Mouse (Mus musculus): ENCODE results near the gene Pzp. TPM values are rescaled to one million over a fixed set of nuclear protein-coding genes. Genes with fewer than 3 reads are reported as not detected.

Gene Pzp
- 0.04 and 0.05 TPM in 2 replicates for polyA plus RNA-seq (2012; rRNA removed)

- Histone ChIP-seq H3K4me3 (ENCODE audit: extremely low read depth, insufficient read depth, insufficient read length) (no peak within 1 kb of the TSS), H3K36me3 (ENCODE audit: control insufficient read depth, insufficient read depth, low read length) (no peaks in the 10 kb centered on the region), H3K4me1 (ENCODE audit: control insufficient read depth, insufficient read depth, insufficient read length) (no peaks in the 10 kb centered on the region), H3K27me3 (ENCODE audit: control insufficient read depth, insufficient read depth, low read length) (no peaks in the 10 kb centered on the region), H3K27ac (ENCODE audit: insufficient read depth, low read length) (no peak within 1 kb of the TSS)
- WGBS = 86% methylated on average over 4 of the region's 4 CpGs
- TF ChIP-seq POLR2A (IDR thresholded peaks at IDR 0.05; ENCODE audit: low read depth, low read length) (no peak), CTCF (IDR thresholded peaks at IDR 0.05; ENCODE audit: extremely low read depth, insufficient read depth, insufficient read length, insufficient replicate concordance) (no peak)
- no peak for DNase-seq (ENCODE audit: low read depth in 1 of 2, low spot score in 2 of 2)
These were observed at the start of gene Pzp for GRCm38 (mm10) chr6:128526601-128527000. TSS of gene Pzp (minus strand) at chr6:128526720.

- Histone ChIP-seq H3K4me3 (ENCODE audit: extremely low read depth, insufficient read depth, insufficient read length) (no peak overlapping the region), H3K36me3 (ENCODE audit: control insufficient read depth, insufficient read depth, low read length) (no peaks in the 10 kb centered on the region), H3K4me1 (ENCODE audit: control insufficient read depth, insufficient read depth, insufficient read length) (no peaks in the 10 kb centered on the region), H3K27ac (ENCODE audit: insufficient read depth, low read length) (no peak overlapping the region), H3K27me3 (ENCODE audit: control insufficient read depth, insufficient read depth, low read length) (no peaks in the 10 kb centered on the region)
- no peak for TF ChIP-seq CTCF (IDR thresholded peaks at IDR 0.05; ENCODE audit: extremely low read depth, insufficient read depth, insufficient read length, insufficient replicate concordance)
- no peak for TF ChIP-seq POLR2A (IDR thresholded peaks at IDR 0.05; ENCODE audit: low read depth, low read length)
- 91% methylated on average over 11 of the region's 11 CpGs for WGBS
- DNase-seq (ENCODE audit: low read depth in 1 of 2, low spot score in 2 of 2) = no peak
These were observed 40.1 kb upstream of the Pzp start for GRCm38 (mm10) chr6:128566589-128566988.

DNA sequence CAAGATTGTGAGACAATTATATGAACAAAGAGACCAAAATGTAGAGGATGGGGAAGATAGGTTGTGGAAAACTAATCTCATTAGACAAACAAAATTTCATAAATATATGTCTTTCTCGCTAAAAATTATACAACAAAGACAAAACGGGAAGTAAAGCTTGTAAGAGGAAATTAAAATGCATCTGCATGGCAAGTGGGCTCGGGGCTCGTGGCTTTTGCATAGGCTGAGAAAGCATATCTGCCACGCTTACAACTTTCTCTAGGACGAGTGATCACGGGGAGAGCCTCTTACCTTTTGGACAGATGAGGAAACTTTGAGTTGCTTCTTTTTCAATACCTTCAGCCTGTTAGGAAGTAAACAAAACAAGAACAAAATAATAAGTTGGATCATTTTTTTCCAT is 27.5 kb upstream of the Pzp start:
- Histone ChIP-seq H3K4me3 (ENCODE audit: extremely low read depth, insufficient read depth, insufficient read length) (no peak overlapping the region), H3K4me1 (ENCODE audit: control insufficient read depth, insufficient read depth, insufficient read length) (no peaks in the 10 kb centered on the region), H3K27me3 (ENCODE audit: control insufficient read depth, insufficient read depth, low read length) (no peaks in the 10 kb centered on the region), H3K36me3 (ENCODE audit: control insufficient read depth, insufficient read depth, low read length) (no peaks in the 10 kb centered on the region), H3K27ac (ENCODE audit: insufficient read depth, low read length) (no peak overlapping the region)
- DNase-seq (ENCODE audit: low read depth in 1 of 2, low spot score in 2 of 2) = no peak
- 13% methylated on average over 7 of the region's 7 CpGs for WGBS
- TF ChIP-seq POLR2A (IDR thresholded peaks at IDR 0.05; ENCODE audit: low read depth, low read length) = no peak
- TF ChIP-seq CTCF (IDR thresholded peaks at IDR 0.05; ENCODE audit: extremely low read depth, insufficient read depth, insufficient read length, insufficient replicate concordance) = no peak

DNA sequence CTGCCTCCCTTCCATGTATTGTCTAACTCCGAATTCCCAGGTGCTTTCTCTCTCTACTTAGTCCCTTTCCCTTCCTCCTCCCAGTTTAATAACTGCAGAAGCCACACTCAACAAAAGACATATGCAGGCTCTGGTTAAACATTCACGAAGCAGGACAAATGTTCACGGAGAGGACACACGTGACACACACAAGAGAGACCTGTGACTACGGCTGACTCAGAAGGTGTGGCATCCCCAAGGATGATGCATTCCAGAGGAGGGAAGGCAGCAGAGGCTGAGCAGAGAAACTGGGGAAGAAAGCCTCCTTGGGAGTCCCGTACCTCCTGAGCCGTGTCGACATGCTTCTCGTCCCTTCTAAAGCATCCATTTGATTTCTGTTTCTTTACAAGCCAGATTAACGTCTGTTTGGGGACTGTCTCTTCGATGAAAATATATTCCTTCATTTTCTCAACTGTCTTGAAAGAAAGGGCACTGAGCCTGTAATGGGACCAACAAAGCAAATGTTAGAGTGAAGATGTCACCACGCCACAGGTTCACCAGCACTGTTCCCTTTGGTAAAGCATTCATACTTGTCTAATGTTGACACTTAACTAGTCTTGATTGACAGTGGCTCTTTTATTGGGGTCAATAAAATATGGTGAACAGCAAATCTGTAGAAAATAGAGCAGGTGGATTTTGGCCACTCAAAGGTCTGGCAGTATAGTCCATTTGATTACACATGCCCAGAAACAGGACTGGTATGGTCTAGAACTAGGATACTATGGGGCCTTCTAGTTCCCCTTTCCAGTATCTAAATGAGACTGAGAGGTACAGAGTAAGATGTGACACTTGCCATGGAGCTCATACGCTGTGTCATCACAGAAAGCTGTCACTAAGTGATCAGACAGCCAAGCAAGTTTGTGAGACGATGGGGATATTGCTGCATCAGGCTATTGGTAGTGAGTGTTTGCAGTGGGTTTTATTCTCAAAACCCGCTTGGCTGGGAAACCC is 23.2 kb upstream of the Pzp start:
- Histone ChIP-seq H3K4me1 (ENCODE audit: control insufficient read depth, insufficient read depth, insufficient read length) (no peaks in the 10 kb centered on the region), H3K36me3 (ENCODE audit: control insufficient read depth, insufficient read depth, low read length) (no peaks in the 10 kb centered on the region), H3K27ac (ENCODE audit: insufficient read depth, low read length) (no peak overlapping the region), H3K4me3 (ENCODE audit: extremely low read depth, insufficient read depth, insufficient read length) (no peak overlapping the region), H3K27me3 (ENCODE audit: control insufficient read depth, insufficient read depth, low read length) (no peaks in the 10 kb centered on the region)
- no peak for TF ChIP-seq POLR2A (IDR thresholded peaks at IDR 0.05; ENCODE audit: low read depth, low read length)
- no peak for DNase-seq (ENCODE audit: low read depth in 1 of 2, low spot score in 2 of 2)
- WGBS = 85% methylated on average over 15 of the region's 15 CpGs

DNA sequence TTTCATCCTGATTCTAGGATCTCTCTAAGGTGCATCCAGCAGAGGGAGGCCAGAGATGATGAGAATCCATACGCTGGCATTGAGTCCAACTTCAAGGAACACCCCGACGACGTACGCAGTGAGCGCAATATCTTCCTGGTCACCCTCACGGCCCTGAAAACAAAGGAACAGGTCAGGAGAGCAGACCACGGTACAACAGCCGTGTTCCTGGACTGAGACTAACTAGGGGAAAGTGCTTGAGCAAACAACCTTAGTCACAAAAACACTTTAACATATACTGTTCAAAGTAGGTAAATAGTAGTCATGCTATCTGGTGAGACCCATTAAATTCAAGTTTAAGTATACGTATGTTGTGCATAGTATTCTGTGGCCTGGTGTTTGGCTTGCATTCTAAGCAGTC is 22.0 kb upstream of the Pzp start:
- 93% methylated on average over 10 of the region's 10 CpGs for WGBS
- TF ChIP-seq CTCF (IDR thresholded peaks at IDR 0.05; ENCODE audit: extremely low read depth, insufficient read depth, insufficient read length, insufficient replicate concordance) (no peak), POLR2A (IDR thresholded peaks at IDR 0.05; ENCODE audit: low read depth, low read length) (no peak)
- H3K4me1 ChIP-seq (ENCODE audit: control insufficient read depth, insufficient read depth, insufficient read length) = no peaks in the 10 kb centered on the region

DNA sequence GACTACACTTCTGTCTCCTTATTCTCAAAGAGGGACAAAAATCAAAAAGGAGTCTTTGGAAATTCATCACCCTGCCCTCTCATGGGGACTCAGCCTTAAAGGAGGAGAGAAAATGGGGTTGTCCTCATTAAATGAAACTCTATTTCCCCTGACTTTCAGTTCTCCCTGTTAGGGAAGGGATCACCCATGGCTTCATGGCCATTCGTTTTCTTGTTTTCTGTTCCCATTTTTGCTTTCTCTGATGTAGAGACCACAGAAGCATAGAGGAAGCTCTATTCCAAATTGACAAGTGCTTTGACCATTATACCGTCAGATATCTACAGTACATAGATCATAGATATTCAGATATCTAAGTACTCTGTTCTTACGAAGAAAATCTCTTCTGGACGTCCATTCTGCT is 18.9 kb upstream of the Pzp start:
- no peaks in the 10 kb centered on the region for H3K36me3 ChIP-seq (ENCODE audit: control insufficient read depth, insufficient read depth, low read length)
- 76% methylated on average over 4 of the region's 4 CpGs for WGBS
- no peak overlapping the region for H3K27ac ChIP-seq (ENCODE audit: insufficient read depth, low read length)
- H3K4me3 ChIP-seq (ENCODE audit: extremely low read depth, insufficient read depth, insufficient read length) = no peak overlapping the region
- TF ChIP-seq CTCF (IDR thresholded peaks at IDR 0.05; ENCODE audit: extremely low read depth, insufficient read depth, insufficient read length, insufficient replicate concordance) (no peak), POLR2A (IDR thresholded peaks at IDR 0.05; ENCODE audit: low read depth, low read length) (no peak)
- DNase-seq (ENCODE audit: low read depth in 1 of 2, low spot score in 2 of 2) = no peak
- no peaks in the 10 kb centered on the region for H3K27me3 ChIP-seq (ENCODE audit: control insufficient read depth, insufficient read depth, low read length)
- no peaks in the 10 kb centered on the region for H3K4me1 ChIP-seq (ENCODE audit: control insufficient read depth, insufficient read depth, insufficient read length)

More for the DNA sequence above, 22.0 kb upstream of the Pzp start:
- H3K36me3 ChIP-seq (ENCODE audit: control insufficient read depth, insufficient read depth, low read length) = no peaks in the 10 kb centered on the region
- no peak for DNase-seq (ENCODE audit: low read depth in 1 of 2, low spot score in 2 of 2)
- H3K27me3 ChIP-seq (ENCODE audit: control insufficient read depth, insufficient read depth, low read length) = no peaks in the 10 kb centered on the region
- no peak overlapping the region for H3K4me3 ChIP-seq (ENCODE audit: extremely low read depth, insufficient read depth, insufficient read length)
- H3K27ac ChIP-seq (ENCODE audit: insufficient read depth, low read length) = no peak overlapping the region

GRCm38 (mm10) chr6:128543226-128543625 is 16.7 kb upstream of the Pzp start:
- Histone ChIP-seq H3K27ac (ENCODE audit: insufficient read depth, low read length) (no peak overlapping the region), H3K36me3 (ENCODE audit: control insufficient read depth, insufficient read depth, low read length) (no peaks in the 10 kb centered on the region), H3K4me1 (ENCODE audit: control insufficient read depth, insufficient read depth, insufficient read length) (no peaks in the 10 kb centered on the region), H3K27me3 (ENCODE audit: control insufficient read depth, insufficient read depth, low read length) (no peaks in the 10 kb centered on the region), H3K4me3 (ENCODE audit: extremely low read depth, insufficient read depth, insufficient read length) (no peak overlapping the region)
- TF ChIP-seq POLR2A (IDR thresholded peaks at IDR 0.05; ENCODE audit: low read depth, low read length) (no peak), CTCF (IDR thresholded peaks at IDR 0.05; ENCODE audit: extremely low read depth, insufficient read depth, insufficient read length, insufficient replicate concordance) (no peak)
- no peak for DNase-seq (ENCODE audit: low read depth in 1 of 2, low spot score in 2 of 2)
- 79% methylated on average over 13 of the region's 13 CpGs for WGBS

All from spleen, adult 2 months (tissue).